Mouse (Mus musculus) forebrain, embryonic 11.5 days (tissue): ENCODE measurements around the gene Dicer1. TPM values are rescaled to one million over a fixed set of nuclear protein-coding genes. Genes with fewer than 3 reads are reported as not detected.
A peak's percentile ranks its signal among the peaks of the same experiment; 100 is the strongest.

Source experiments
- ATAC-seq: fragments of 200-750 bp; cut with Nextera tagmentation; replicated peaks from 2 replicates; pipeline ENCODE4 v1.8.0; 2017; ENCODE audit warnings: moderate TSS enrichment; ENCODE audit not compliant: low FRiP score
- DNase-seq: peaks from one replicate; pipeline ENCODE4 v3.0.0-alpha.2; 2017; ENCODE audit warnings: low spot score
- H3K27ac ChIP-seq: fragments of 300-500 bp; sonication (generic); 2 replicates; pipeline ENCODE4 v1.5.1; 2014; ENCODE audit warnings: low read depth, low read length
- H3K27me3 ChIP-seq: fragments of 300-500 bp; sonication (generic); 2 replicates; pipeline ENCODE4 v1.6.1; 2014; ENCODE audit warnings: mild to moderate bottlenecking, low read length, mixed read lengths; ENCODE audit not compliant: control insufficient read depth, insufficient read depth
- H3K36me3 ChIP-seq: fragments of 300-500 bp; sonication (generic); 2 replicates; pipeline ENCODE4 v1.6.1; 2014; ENCODE audit warnings: mild to moderate bottlenecking, low read length, moderate library complexity, mixed read lengths; ENCODE audit not compliant: control insufficient read depth, insufficient read depth
- H3K4me1 ChIP-seq: fragments of 300-500 bp; sonication (generic); replicated peaks from 2 replicates; pipeline ENCODE4 v1.6.1; 2014; ENCODE audit warnings: low read length, mixed read lengths; ENCODE audit not compliant: control insufficient read depth, insufficient read depth
- H3K4me2 ChIP-seq: fragments of 300-500 bp; sonication (generic); 2 replicates; pipeline ENCODE4 v1.6.1; 2014; ENCODE audit warnings: low read depth, mild to moderate bottlenecking, low read length, moderate library complexity, mixed read lengths; ENCODE audit not compliant: severe bottlenecking
- H3K4me3 ChIP-seq: fragments of 300-500 bp; sonication (generic); 2 replicates; pipeline ENCODE4 v1.5.1; 2014; ENCODE audit warnings: low read depth, low read length
- H3K9ac ChIP-seq: fragments of 300-500 bp; sonication (generic); 2 replicates; pipeline ENCODE4 v1.6.1; 2014; ENCODE audit warnings: low read length
- H3K9me3 ChIP-seq: fragments of 300-500 bp; sonication (generic); 2 replicates; pipeline ENCODE4 v1.6.1; 2016; ENCODE audit warnings: low read length, mixed read lengths; ENCODE audit not compliant: control insufficient read depth
- WGBS: fragments of 180-500 bp; shearing (Covaris S2); extraction: QIAGEN DNeasy Blood & Tissue Kit; methylation state at CpG from one replicate; pipeline ENCODE4 v1.1.7; 2014; 5-methylcytosine and 5-hydroxymethylcytosine counted together
- polyA plus RNA-seq: library from polyadenylated mRNA; unstranded; fragments of >200 nt; fragmentation: Nextera tagmentation; extraction: Ambion mirVana; gene quantifications from 2 replicates; pipeline ENCODE4 v1.2.1, GENCODE M21; 2014

The Dicer1 gene
- polyA plus RNA-seq, result 33.5 and 39.2 TPM in 2 replicates

DNA sequence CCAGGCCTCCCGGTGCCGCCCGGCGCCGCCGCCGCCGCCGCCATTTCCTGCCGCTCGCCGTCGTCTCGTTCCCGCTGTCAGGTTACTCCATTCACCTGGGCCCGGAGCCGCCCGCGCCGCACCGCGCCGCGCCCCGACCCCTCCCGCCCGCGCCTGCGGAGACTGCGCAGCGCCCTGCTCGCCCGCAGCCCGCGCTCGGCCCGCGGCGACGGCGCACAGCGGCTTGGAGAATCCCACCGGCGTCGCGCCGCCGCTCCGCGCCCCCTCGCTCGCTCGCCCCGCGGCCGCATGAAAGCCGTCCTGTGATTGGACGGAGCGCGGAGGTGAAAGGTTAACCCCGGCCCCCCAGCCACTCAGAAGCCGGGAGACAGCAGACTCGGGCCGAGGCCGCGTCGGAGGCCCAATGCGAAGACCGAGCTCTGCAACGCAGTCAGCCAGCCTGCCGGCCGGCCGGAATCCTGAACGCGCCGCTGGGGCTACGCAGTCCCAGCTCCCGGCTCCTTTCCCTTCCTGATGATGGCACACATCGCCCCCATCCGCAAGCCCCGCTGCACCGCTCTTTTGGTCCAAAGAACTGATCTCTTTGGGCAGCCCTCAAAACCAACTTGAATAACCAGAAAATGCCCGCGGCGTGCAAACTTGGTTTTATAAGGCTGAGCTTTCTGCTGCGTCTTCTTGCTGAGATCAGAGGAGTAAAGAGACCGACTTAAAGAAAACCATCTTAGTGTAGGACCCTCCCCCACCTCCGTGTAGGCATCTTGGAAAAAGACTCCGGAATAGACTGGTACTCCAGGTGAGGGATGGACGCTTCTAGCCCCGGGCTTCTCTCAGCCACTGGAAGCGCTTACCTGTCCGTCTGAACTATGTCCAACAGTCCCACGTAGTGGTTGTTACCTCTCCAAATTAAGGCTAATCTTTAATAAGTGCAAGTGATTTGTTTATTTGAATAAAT is at the start of gene Dicer1:
Gene Dicer1 (minus strand): TSS at position 139 of the 952 bp plus-strand sequence.
- WGBS, result 1% methylated on average over 91 of the region's 94 CpGs
- Histone ChIP-seq H3K9me3 (no peaks in the 10 kb centered on the region), H3K4me1 (peaks cover 7% of the 10 kb centered on the region), H3K9ac (peak within 1 kb of the TSS; percentile 93), H3K27ac (peak within 1 kb of the TSS; percentile 86), H3K4me3 (peak within 1 kb of the TSS; percentile 87), H3K4me2 (peak within 1 kb of the TSS; percentile 84), H3K36me3 (no peaks in the 10 kb centered on the region), H3K27me3 (no peaks in the 10 kb centered on the region; the same call in 1 of the 2 replicates)
- DNase-seq (peak; percentile 99), ATAC-seq (peak; percentile 96)

DNA sequence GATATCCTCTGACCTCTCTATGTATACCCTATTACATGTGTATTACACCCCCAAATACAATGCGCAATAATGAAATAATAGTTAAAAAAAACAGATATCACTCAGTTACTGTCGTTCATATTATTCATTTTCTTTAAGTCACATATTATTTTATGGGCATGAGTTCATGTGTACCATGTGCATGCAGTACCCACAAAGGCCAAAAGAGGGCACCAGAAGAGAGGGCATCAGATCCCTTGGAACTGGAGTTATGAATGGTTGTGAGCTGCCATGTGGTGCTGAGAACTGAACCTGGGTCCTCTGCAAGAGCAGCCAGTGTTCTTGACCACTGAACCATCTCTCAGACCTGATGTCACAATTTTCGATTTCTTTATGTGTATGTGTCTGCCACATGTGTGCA is 47.6 kb upstream of the Dicer1 start:
- no peaks in the 10 kb centered on the region for H3K27me3 ChIP-seq
- no peak for ATAC-seq
- no peak overlapping the region for H3K4me3 ChIP-seq
- 95% methylated on average over 3 of the region's 3 CpGs for WGBS
- H3K9ac ChIP-seq, result no peak overlapping the region
- H3K36me3 ChIP-seq, result peaks cover 3% of the 10 kb centered on the region; the same call in 1 of the 2 replicates
- no peak overlapping the region for H3K27ac ChIP-seq
- H3K9me3 ChIP-seq, result peaks cover 2% of the 10 kb centered on the region; the same call in 1 of the 2 replicates
- H3K4me1 ChIP-seq, result 0 out of 2 replicates have a peak, but pooled peaks cover 3% of the 10 kb centered on the region
- H3K4me2 ChIP-seq, result no peak overlapping the region
- DNase-seq, result no peak

DNA sequence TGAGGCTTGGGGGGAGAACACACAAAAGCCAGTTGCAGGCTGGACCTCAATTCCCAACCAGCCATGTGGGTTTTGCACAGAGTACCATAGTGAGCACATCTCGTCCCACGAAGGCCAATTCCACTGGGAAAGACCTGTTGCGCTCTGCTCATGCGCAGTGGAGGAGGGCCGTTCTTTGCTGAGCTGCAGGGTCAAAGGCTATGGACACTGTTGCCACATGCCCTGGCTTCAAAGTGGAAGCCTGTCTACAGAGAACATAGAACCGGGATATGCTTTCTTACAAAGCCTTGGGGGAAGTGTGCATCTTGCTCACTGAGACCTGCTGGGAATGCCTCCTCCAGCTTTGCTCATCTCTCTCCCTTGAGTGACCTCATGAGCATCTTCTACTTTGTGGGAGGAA is 46.2 kb upstream of the Dicer1 start:
- H3K9me3 ChIP-seq, result peaks cover 2% of the 10 kb centered on the region; the same call in 1 of the 2 replicates
- 0 out of 2 replicates have a peak, but pooled peaks cover 3% of the 10 kb centered on the region for H3K4me1 ChIP-seq
- H3K27ac ChIP-seq, result no peak overlapping the region
- H3K4me3 ChIP-seq, result no peak overlapping the region
- H3K27me3 ChIP-seq, result no peaks in the 10 kb centered on the region
- no peak for DNase-seq
- no peak for ATAC-seq
- no peak overlapping the region for H3K9ac ChIP-seq
- peaks cover 3% of the 10 kb centered on the region; the same call in 1 of the 2 replicates for H3K36me3 ChIP-seq
- WGBS, result 92% methylated on average over 6 of the region's 6 CpGs
- no peak overlapping the region for H3K4me2 ChIP-seq

DNA sequence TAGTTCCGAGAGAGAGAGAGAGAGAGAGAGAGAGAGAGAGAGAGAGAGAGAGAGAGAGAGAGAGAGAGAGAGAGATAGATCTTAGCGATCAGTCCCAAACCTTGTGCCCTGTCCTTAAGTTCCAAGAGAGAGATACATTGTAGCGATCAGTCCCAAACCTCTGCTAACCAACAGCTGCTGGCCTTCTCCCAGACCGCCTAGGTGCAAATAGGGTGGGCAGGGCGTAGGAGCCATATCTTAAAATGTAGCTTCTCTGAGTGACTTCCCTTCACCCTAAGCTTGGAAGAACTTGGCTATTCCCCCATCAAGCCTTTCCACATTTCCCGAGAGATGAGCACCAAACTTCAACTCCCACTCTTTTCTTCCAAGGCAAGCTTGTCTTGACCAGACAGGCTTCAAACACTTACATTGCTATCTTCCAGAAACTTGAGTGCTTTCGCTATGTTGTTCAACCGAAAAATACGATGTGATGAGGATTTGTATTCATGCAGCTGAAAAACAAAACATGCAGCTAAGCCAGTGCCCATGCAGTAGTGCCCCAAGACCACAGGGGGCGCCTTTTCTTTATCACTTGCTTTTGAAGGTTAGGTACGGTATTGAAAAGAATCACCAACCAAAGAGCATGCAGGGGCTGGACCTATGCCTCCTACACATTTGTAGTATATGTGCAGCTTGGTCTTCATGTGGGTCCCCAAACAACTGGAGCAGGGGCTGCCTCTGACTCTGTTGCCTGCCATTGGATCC is 45.1 kb upstream of the Dicer1 start:
- no peaks in the 10 kb centered on the region for H3K27me3 ChIP-seq
- ATAC-seq (no peak), DNase-seq (no peak)
- peaks cover 2% of the 10 kb centered on the region; the same call in 1 of the 2 replicates for H3K9me3 ChIP-seq
- H3K4me2 ChIP-seq, result no peak overlapping the region
- H3K4me1 ChIP-seq, result 0 out of 2 replicates have a peak, but pooled peaks cover 3% of the 10 kb centered on the region
- no peak overlapping the region for H3K9ac ChIP-seq
- peaks cover 3% of the 10 kb centered on the region; the same call in 1 of the 2 replicates for H3K36me3 ChIP-seq
- H3K27ac ChIP-seq, result no peak overlapping the region
- no peak overlapping the region for H3K4me3 ChIP-seq
- WGBS, result 88% methylated on average over 11 of the region's 11 CpGs

DNA sequence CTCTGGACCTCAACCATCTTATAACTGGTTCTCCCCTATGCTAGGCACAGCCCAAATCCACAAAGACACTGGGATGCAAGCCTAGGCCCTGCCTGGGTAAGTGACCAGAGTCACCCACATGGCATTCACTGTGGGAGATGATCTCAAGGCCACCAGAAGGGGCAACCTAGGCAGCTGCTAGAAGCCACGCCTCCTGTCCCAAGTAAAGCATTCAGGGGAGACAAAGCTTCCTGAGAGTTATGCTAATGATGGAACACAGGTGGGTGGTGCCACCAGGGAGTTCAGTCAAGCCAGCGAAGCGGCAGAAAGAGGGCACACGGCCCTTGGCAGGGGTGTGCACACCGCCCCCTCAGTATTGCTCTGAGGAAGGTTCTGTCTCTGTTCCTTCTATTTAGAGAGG is 43.2 kb upstream of the Dicer1 start:
- ATAC-seq, result 0 out of 2 replicates have a peak, but pooled peaks have one; percentile 10
- no peaks in the 10 kb centered on the region for H3K27me3 ChIP-seq
- peaks cover 3% of the 10 kb centered on the region; the same call in 1 of the 2 replicates for H3K36me3 ChIP-seq
- WGBS, result 35% methylated on average over 5 of the region's 5 CpGs
- DNase-seq, result no peak
- H3K27ac ChIP-seq, result no peak overlapping the region
- H3K9me3 ChIP-seq, result peaks cover 2% of the 10 kb centered on the region; the same call in 1 of the 2 replicates
- no peak overlapping the region for H3K4me3 ChIP-seq
- no peak overlapping the region for H3K4me2 ChIP-seq
- H3K9ac ChIP-seq, result no peak overlapping the region
- H3K4me1 ChIP-seq, result 0 out of 2 replicates have a peak, but pooled peaks cover 3% of the 10 kb centered on the region

DNA sequence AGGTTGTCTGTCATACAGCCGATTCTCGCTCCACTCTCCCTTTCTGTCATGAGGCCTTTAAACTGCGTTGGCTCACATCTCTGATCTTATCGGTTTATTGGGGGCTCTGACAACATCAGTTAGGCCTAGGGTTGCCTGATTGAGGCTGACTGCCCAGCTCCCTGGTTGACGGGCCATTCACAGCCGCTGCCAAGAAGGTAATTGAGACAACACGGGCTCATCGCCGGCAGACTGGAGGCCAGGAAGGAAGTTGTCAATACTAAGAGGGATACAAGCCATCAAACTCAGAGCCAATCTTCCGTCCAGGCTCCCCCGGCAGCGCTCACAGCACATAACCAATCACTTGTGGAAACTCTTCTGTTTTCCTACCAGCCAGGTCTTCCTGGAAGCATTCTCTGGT is 41.7 kb upstream of the Dicer1 start:
- Histone ChIP-seq H3K36me3 (no peaks in the 10 kb centered on the region), H3K4me2 (no peak overlapping the region), H3K9me3 (no peaks in the 10 kb centered on the region), H3K27me3 (no peaks in the 10 kb centered on the region), H3K27ac (no peak overlapping the region), H3K4me3 (no peak overlapping the region), H3K4me1 (0 out of 2 replicates have a peak, but pooled peaks cover 3% of the 10 kb centered on the region), H3K9ac (no peak overlapping the region)
- no peak for DNase-seq
- no peak for ATAC-seq
- 87% methylated on average over 12 of the region's 12 CpGs for WGBS

DNA sequence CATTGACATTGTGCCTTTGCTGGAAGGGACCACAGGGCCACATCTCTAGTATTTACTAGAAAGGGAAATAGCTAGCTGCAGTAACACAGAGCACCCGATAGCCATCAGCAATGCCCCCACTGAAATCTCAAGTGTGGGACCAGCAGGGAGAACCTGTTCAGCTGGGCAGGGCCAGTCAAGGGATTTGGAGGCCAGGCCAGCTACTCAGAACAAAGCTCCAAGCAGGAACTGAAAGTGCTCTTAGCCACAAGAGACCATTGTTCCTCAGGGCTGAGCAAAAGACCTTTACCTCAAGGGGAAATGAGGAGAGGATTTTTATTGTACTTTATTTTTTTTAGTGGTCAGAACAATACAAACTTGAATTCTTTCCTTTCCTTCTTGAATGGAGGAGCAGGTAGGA is 25.9 kb upstream of the Dicer1 start:
- WGBS, result 86% methylated on average over 1 of the region's 1 CpGs
- DNase-seq (no peak), ATAC-seq (no peak)
- Histone ChIP-seq H3K9ac (no peak overlapping the region), H3K9me3 (no peaks in the 10 kb centered on the region), H3K4me1 (no peaks in the 10 kb centered on the region), H3K4me3 (no peak overlapping the region), H3K36me3 (no peaks in the 10 kb centered on the region; the same call in 1 of the 2 replicates), H3K27me3 (no peaks in the 10 kb centered on the region), H3K4me2 (no peak overlapping the region), H3K27ac (no peak overlapping the region)

DNA sequence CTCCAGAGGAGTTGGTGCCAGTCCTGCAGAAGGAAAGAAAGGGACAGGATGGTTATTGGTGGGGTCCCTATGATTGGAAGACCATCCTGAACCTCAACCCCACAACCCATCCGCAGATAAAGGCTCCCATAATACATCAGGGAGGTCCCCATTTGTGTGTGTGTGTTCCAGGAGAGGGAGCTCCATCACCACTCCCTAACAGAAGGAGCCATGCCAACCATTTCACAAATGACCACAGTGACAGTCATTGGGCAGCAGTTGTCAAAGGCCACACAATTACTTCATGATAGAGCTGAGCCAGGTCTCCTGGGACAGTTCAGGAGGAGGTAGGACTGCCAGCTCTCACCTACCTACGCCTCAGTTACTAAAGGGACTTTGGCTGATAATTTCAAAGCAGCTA is 20.2 kb upstream of the Dicer1 start:
- no peak overlapping the region for H3K27ac ChIP-seq
- DNase-seq (no peak), ATAC-seq (no peak)
- no peaks in the 10 kb centered on the region for H3K27me3 ChIP-seq
- H3K9ac ChIP-seq, result no peak overlapping the region
- H3K36me3 ChIP-seq, result no peaks in the 10 kb centered on the region
- 79% methylated on average over 2 of the region's 2 CpGs for WGBS
- H3K4me1 ChIP-seq, result peaks cover 7% of the 10 kb centered on the region
- H3K9me3 ChIP-seq, result no peaks in the 10 kb centered on the region
- H3K4me2 ChIP-seq, result no peak overlapping the region
- H3K4me3 ChIP-seq, result no peak overlapping the region
